Mouse (Mus musculus) layer of hippocampus, adult 8-10 months (tissue): ENCODE measurements around the gene Manf. TPM values are rescaled to one million over a fixed set of nuclear protein-coding genes. Genes with fewer than 3 reads are reported as not detected.
A peak's percentile ranks its signal among the peaks of the same experiment; 100 is the strongest.

ENCODE experiments used
- DNase-seq, 2 experiments: peaks; one replicate each; pipeline ENCODE4 v3.0.0; 2022; ENCODE audit warnings: low spot score in 2 of 2
- total RNA-seq, 4 experiments: library from RNA; stranded (reverse); gene quantifications; 2 replicates each; pipeline ENCODE4 v1.2.4; 2022

Gene Manf
- total RNA-seq, result 100 to 1,000 TPM in 2 of 4 experiments, 10 to 100 TPM in 2; 86.3 to 179 (median 133) TPM

GRCm38 (mm10) chr9:106891829-106892551 is at the start of gene Manf:
TSS of gene Manf (minus strand) at chr9:106891979.
- DNase-seq, result peak; percentile 98 to 99

DNA sequence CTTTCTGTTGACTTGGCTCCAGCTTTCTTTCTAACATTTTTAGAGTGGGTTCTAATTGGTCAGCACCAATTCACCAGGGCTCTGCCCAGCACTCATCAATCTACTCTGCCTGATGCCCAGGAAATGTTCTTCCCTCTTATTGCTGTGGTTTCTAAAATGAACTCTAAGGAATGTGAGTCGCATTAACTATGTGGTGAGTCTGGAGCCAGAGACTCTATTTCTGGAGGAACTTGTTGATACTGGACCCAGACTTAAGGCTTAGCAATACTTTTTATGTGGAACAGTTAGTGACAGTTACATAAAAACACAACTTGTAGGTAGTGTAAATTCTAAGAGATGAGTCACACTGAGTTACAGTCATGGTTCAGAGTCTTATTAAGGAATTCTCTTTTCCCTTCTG is 43.2 kb upstream of the Manf start:
- no peak for DNase-seq

GRCm38 (mm10) chr9:106914878-106915277 is 23.1 kb upstream of the Manf start:
- no peak for DNase-seq

GRCm38 (mm10) chr9:106913759-106914158 is 22.0 kb upstream of the Manf start:
- DNase-seq, result no peak

DNA sequence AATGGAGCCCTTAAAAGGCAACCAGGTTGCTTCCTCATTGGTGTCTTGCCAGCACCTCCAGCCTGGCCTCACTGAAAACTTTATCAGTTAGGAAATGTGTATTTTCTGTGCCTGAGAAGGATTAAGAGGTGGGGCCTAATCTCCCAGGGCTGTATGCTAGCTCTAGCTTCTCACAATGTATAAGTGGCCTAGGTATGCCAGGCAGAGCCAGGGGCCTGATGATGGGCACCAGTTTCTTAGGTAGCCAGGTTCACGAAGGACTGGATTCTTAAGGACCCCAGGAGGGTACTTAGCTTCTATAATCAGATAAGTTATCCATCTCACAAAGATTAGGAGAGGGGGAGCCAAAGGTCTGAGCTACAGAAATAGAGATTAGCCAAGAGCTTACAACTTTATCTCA is 19.8 kb upstream of the Manf start:
- no peak for DNase-seq

DNA sequence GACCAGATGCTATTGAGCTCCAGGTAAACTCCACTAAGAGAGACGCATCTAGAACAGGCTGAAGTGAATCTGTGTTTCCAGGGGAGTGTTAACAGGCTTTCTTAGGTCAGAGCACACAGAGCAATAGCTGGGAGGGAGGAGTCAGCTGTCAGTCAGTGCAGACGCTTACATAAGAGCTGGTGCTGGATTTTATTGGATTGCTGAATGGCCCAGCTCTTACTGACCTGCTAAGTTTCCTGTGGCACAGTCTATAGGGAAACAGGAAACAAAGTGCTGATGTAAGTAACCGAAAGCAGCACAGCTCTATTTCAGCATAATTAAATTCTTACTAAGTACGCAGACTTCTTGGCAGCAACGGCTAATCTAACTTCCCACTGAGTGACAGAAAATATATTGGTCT is 16.9 kb upstream of the Manf start:
- DNase-seq, result peak in 1 of 2 experiments; percentile 2

- DNase-seq, result peak; percentile 1
Measured at GRCm38 (mm10) chr9:106908174-106908573, 16.4 kb upstream of the Manf start.

- DNase-seq, result peak; percentile 1 to 2
Measured at GRCm38 (mm10) chr9:106906597-106906996, 14.8 kb upstream of the Manf start.

DNA sequence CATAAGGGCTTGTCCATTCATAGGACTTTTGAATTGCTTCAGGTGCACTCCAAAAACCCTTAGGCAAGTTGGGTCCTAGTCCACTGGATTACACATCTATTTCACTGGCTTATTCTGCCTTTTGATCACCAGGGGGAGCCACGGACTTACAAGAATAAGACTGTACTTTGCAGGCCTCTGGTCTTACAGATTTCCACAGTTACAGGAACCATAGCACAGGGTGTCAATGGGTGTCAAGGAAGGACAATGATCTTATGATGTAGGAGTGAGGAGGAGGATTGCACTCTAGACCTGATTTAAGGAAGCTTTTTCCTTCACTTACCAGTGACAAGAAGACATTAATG is 12.0 kb upstream of the Manf start:
- peak in 1 of 2 experiments; percentile 29 for DNase-seq

DNA sequence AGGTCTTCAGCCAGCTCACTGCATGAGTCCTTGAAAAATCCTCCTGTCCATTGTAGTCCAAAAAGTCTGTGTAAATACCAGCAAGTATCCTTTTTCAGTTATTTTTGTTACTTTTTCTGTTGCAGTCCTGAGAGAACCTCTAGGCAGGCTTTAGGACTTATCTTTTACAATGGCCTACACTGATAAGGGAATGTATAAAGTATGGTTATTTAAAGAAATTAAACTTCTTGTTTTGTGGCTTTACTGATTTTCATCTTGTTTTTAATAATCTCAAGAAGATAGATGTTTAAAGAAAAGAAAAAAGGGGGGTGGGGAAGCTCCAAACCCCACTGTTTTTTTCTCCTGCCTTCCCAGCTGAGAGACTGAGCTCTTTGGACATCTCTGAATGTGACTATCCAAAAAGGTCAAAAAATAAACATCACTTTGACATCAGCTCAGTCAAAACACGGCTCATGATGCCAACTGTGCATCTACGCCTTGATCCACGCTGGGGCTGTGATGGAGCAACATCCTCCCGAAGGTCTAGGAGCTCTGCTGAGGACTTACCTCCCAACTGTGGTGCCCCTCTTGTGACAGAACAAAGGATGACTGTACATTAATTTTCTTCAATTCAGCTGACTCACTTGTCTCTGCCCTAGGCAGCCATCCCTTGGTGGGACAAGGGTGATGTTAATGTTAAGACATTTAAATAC is 11.5 kb upstream of the Manf start:
- peak in 1 of 2 experiments; percentile 1 for DNase-seq

GRCm38 (mm10) chr9:106901596-106901995 is 9.8 kb upstream of the Manf start:
- DNase-seq, result no peak

- no peak for DNase-seq
Measured at GRCm38 (mm10) chr9:106898901-106899300, 7.1 kb upstream of the Manf start.

DNA sequence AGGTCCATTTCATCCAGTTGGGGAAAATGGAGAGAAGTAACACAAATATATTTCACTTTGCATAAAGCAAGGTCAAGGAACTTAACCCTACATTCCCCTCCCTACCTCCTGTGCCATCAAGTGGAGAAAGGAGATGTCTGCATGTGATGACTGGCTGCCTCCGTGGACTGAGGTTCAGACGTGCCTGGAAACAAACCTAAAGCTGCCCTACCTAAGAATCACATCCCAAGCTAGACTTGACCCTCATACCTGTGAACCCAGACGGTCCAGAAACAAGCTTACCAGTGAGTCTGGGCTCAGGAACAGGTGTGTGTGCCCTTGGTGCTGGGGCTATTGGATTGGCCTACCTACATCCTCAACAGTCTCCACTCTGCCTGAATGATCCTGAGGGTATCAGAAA is 1.5 kb upstream of the Manf start:
- no peak for DNase-seq

DNA sequence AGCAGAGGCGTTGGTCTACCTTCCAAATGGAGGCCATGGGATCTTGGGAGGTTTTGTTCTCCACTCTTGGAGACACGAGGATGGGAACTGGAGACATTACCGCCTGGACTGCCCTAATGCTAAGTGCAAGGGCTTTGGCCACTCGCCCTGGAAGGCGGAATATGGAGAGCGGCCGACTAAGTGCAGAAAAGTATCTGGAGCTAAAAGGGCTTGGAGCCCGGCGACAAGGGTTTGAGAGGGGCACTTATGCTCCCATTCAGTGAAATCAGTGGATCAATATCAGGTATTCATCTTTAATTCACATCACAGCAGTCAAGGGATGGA is 735 bp upstream of the Manf start:
- DNase-seq, result no peak

DNA sequence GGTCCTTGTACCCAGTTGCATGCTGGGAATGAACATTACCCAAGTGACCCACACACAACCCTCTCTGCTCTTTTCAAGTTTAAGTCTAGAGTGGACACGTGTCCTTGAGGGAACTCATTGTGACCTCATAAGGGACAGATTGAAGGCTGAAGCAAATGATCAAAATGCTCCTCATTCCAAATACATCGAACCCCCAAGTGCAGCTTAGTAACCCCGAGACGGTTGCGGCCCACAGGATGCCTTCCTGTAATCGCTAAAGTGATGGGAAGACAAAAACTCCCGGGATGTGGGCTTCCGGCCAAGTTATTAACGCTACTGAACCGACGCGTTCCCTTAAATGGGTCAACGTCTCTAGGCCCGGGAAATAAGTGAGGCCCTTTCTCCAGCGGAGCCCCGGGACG is 438 bp downstream of the Manf start:
- no peak for DNase-seq

DNA sequence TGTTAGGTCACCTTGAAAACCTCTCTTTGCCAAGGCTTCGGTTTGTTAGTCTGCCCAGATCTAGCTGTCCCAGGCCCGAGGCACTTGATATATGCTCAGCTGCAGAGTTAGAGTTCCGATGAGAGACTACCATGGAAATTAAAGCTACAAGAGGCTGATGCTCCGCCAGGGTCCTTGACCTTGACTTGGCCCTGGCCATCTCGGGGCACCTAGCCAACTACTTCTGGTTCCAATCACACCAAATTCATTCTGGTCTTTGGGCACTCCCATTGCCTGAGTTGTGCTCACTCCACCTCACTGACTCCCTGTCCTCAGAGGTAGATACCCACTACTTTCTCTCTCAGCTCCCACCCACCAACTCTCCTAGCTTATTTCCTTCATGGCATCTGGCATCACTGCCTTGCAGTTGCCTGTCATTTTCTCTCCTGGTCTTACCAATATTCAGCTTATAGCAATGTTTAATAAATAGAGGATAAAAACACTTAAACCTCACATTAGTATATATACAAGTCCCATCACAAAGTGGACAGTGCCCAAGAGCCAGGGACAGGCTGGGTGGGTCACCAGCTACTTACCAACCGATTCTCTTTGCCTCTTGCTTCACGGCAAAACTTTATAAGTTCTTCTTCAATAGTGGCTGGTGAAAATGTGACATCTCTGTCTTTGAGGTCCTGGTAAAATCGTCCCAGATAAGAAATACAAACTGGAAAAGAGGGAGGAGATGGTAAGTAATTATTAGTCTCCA is 1.1 kb downstream of the Manf start:
- DNase-seq, result no peak

DNA sequence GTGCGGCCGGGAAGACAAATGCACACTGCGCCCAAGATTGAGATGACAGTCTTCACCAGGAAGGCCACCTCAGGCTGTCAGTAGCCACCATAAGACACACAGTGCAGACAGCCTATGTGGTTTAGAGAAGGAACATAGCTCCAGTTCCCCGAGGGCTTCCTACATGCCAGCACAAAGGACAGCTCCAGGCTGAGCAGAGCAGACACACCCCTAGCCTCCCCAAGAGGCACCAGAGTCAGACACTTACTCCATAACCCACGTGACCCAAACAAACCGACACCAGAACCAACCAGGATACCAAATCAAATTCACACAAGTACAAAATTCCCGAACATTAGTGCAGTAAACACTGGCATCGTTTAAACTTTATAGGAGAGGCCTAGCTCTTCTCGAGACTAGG is 2.5 kb downstream of the Manf start:
- no peak for DNase-seq

DNA sequence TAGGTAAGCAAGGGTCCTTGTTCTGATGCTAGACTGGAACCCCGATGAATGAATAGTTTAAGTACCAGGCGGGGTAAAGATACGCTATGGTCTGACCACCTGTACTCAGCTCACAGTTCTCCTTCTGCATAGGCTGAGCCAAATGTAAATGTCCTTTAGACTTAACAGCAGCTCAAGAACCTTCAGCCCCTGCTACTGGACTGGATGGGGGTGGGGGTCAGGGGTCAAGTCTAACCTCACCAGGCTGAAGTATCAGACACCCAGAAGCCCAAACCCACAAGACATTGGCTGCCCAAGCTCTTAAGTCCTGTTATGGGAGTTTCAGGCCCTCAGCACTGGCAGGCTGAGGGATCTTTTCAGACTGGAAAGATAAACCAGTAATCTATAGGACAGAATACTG is 3.4 kb downstream of the Manf start:
- DNase-seq, result no peak

- peak; percentile 96 to 98 for DNase-seq
Measured at GRCm38 (mm10) chr9:106886828-106887702, 4.7 kb downstream of the Manf start, which contains the start of gene Rbm15b. TSS of gene Rbm15b (minus strand) at chr9:106887428.

- DNase-seq, result no peak
Measured at GRCm38 (mm10) chr9:106885901-106886731, 5.7 kb downstream of the Manf start.
